Mouse (Mus musculus) kidney, embryonic 16.5 days (tissue): Measurements from ENCODE around the gene Oas1f. TPM values are rescaled to one million over a fixed set of nuclear protein-coding genes. Genes with fewer than 3 reads are reported as not detected.
"Not testable (repeated sequence)": the region's sequence is repeated elsewhere in the genome, so short reads cannot be mapped to it uniquely, and the experiment has no call there.

Source experiments
- ATAC-seq: fragments of 200-750 bp; cut with Nextera tagmentation; 2 replicates; pipeline ENCODE4 v1.8.0; 2017; ENCODE audit warnings: moderate TSS enrichment; ENCODE audit not compliant: low FRiP score, low TSS enrichment
- H3K27ac ChIP-seq: fragments of 300-500 bp; sonication (generic); 2 replicates; pipeline ENCODE4 v1.5.1; 2014; ENCODE audit warnings: low read length
- H3K27me3 ChIP-seq: fragments of 300-500 bp; sonication (generic); 2 replicates; pipeline ENCODE4 v1.6.1; 2014; ENCODE audit warnings: low read length, control low read depth, mixed read lengths; ENCODE audit not compliant: insufficient read depth
- H3K36me3 ChIP-seq: fragments of 300-500 bp; sonication (generic); 2 replicates; pipeline ENCODE4 v1.6.1; 2014; ENCODE audit warnings: low read length, control low read depth, mixed read lengths; ENCODE audit not compliant: insufficient read depth
- H3K4me1 ChIP-seq: fragments of 300-500 bp; sonication (generic); 2 replicates; pipeline ENCODE4 v1.6.1; 2014; ENCODE audit warnings: low read length, control low read depth, mixed read lengths; ENCODE audit not compliant: insufficient read depth
- H3K4me2 ChIP-seq: fragments of 300-500 bp; sonication (generic); replicated peaks from 2 replicates; pipeline ENCODE4 v1.6.1; 2014; ENCODE audit warnings: low read depth, low read length
- H3K4me3 ChIP-seq: fragments of 300-500 bp; sonication (generic); 2 replicates; pipeline ENCODE4 v1.5.1; 2014; ENCODE audit warnings: mild to moderate bottlenecking, low read length
- H3K9ac ChIP-seq: fragments of 300-500 bp; sonication (generic); replicated peaks from 2 replicates; pipeline ENCODE4 v1.6.1; 2014; ENCODE audit warnings: low read length
- H3K9me3 ChIP-seq: fragments of 300-500 bp; sonication (generic); 2 replicates; pipeline ENCODE4 v1.6.1; 2016; ENCODE audit warnings: low read length, control low read depth
- WGBS: fragments of 180-500 bp; shearing (Covaris S2); extraction: QIAGEN DNeasy Blood & Tissue Kit; methylation state at CpG from one replicate; pipeline ENCODE4 v1.1.7; 2014; 5-methylcytosine and 5-hydroxymethylcytosine counted together
- microRNA-seq: library from miRNA; unstranded; fragments of <30 nt; microRNA quantifications from one replicate; pipeline ENCODE4, GENCODE M21; 2016
- polyA plus RNA-seq: library from polyadenylated mRNA; unstranded; fragments of >200 nt; fragmentation: Nextera tagmentation; extraction: Ambion mirVana; gene quantifications from 2 replicates; pipeline ENCODE4 v1.2.1, GENCODE M21; 2015

Oas1f gene
- polyA plus RNA-seq, 1 experiment from 2014 or later, result 0.21 TPM

- H3K4me1 ChIP-seq, result no peaks in the 10 kb centered on the region
- no peak overlapping the region for H3K4me2 ChIP-seq
- H3K9ac ChIP-seq, result no peak overlapping the region
- H3K27ac ChIP-seq, result no peak overlapping the region
- no peaks in the 10 kb centered on the region for H3K27me3 ChIP-seq
- ATAC-seq, result no peak
- H3K4me3 ChIP-seq, result no peak overlapping the region
- H3K9me3 ChIP-seq, result peaks cover 4% of the 10 kb centered on the region; the same call in 1 of the 2 replicates
- no peaks in the 10 kb centered on the region for H3K36me3 ChIP-seq
- WGBS, result 89% methylated on average over 5 of the region's 5 CpGs
These were observed 54.9 kb downstream of the Oas1f start for GRCm38 (mm10) chr5:120902056-120902455.

- H3K4me3 ChIP-seq, H3K4me2 ChIP-seq, H3K36me3 ChIP-seq, ATAC-seq, H3K27me3 ChIP-seq, H3K27ac ChIP-seq, H3K9me3 ChIP-seq, H3K9ac ChIP-seq, H3K4me1 ChIP-seq: not testable (repeated sequence)
- 33% methylated on average over 8 of the region's 12 CpGs for WGBS
These were observed 59.9 kb downstream of the Oas1f start, which contains the start of gene Oas1a for GRCm38 (mm10) chr5:120906791-120907733. Oas1a (minus strand) TSS chr5:120907521.

Small RNA genes within 50 kb of the gene (microRNA-seq; reads per million reads assigned to microRNA genes)
- gene Gm22907, result not detected

Other genes starting within 250 kb of the Oas1f start
- 18.0 and 18.4 TPM in 2 replicates for gene Rita1, start 234.8 kb upstream of the Oas1f start, polyA plus RNA-seq
- gene Ddx54, start 234.6 kb upstream of the Oas1f start, polyA plus RNA-seq, result 53.7 and 54.8 TPM in 2 replicates
- gene Cfap73, start 213.1 kb upstream of the Oas1f start, polyA plus RNA-seq, result not detected in 2 replicates
- gene Rasal1, start 198.6 kb upstream of the Oas1f start, polyA plus RNA-seq, result 0.66 and 0.70 TPM in 2 replicates
- 5.4 and 7.9 TPM in 2 replicates for gene Dtx1, start 135.4 kb upstream of the Oas1f start, polyA plus RNA-seq
- gene Oas2, start 97.5 kb upstream of the Oas1f start, polyA plus RNA-seq, result 0.44 and 0.51 TPM in 2 replicates
- 0.09 and 0.11 TPM in 2 replicates for gene Oas3, start 69.7 kb upstream of the Oas1f start, polyA plus RNA-seq
- not detected in 2 replicates for gene Oas1e, start 51.8 kb upstream of the Oas1f start, polyA plus RNA-seq
- 0.32 and 0.44 TPM in 2 replicates for gene Oas1c, start 34.9 kb upstream of the Oas1f start, polyA plus RNA-seq
- not detected in 2 replicates for gene Oas1h, start 14.1 kb downstream of the Oas1f start, polyA plus RNA-seq
- 0.46 and 0.58 TPM in 2 replicates for gene Oas1g, start 40.2 kb downstream of the Oas1f start, polyA plus RNA-seq
- 1.8 and 2.3 TPM in 2 replicates for gene Oas1a, start 60.2 kb downstream of the Oas1f start, polyA plus RNA-seq
- gene Oas1d, start 67.2 kb downstream of the Oas1f start, polyA plus RNA-seq, result not detected in 2 replicates
- 0.05 and 0.08 TPM in 2 replicates for gene Rph3a, start 162.7 kb downstream of the Oas1f start, polyA plus RNA-seq